Comparison of ENCODE assay signal across 15 mouse cellular contexts in the genomic region with DNA sequence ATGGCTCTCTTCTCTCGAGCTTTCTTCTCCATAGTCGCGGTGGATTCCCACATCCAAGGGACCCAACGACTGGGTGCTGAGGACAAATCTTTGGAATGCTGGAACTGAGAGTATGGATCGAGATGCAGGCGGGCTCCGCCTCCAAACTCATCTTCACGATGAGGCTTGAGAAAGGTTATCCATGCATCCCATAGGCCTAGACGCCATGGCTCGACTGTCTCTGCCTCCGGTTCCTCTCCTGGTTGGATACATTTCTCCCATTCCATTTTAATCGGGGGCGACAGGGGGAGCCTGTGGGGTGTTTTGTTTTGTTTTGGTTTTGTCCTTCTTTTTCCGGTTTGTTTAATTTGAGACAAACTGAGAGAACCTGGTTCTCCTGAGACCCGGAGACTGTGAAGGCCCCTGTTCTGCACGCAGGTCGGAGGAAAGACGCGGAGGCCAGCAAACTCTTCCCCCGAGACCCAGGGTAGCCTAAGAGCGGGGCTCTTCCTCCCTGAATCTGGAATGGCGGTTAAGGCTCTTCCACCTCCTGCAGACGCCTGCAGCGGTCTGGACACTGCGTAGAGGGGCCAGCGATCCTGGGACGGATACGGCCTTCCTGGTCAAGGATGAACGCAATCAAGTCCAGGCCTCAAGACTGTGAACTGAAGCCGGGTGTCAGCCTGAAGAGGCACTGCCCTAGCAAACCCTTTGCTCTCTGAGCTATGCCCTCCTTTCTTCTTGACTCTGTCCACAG. TPM values are rescaled to one million over a fixed set of nuclear protein-coding genes. Genes with fewer than 3 reads are reported as not detected.
DNase-seq lines count a peak whose midpoint lies in the region; ATAC-seq and TF ChIP-seq lines count a peak whose summit lies in the region.
"Had no signal": no experiment of that assay in that cellular context is flagged by ENCODE, and none has a peak within 500 bp of the region (broad histone marks: within the 10 kb centered on the region; RNA-seq: fewer than 3 reads in every experiment).

No protein-coding gene starts in this region.

- H3K36me3 ChIP-seq in heart, embryonic 11.5 days (ENCODE audit: control insufficient read depth, insufficient read depth, low read length), result no peaks in the 10 kb centered on the region
- H3K36me3 ChIP-seq in liver, postnatal 0 days (replicated peaks; ENCODE audit: insufficient read depth, low read length), result no peaks in the 10 kb centered on the region
- no peaks in the 10 kb centered on the region for H3K36me3 ChIP-seq in liver, embryonic 11.5 days (ENCODE audit: control insufficient read depth, insufficient read depth, low read length)
- H3K36me3 ChIP-seq in limb, embryonic 11.5 days (ENCODE audit: control insufficient read depth, insufficient read depth, low read length), result no peaks in the 10 kb centered on the region
- H3K36me3 ChIP-seq: embryonic facial prominence, embryonic 12.5 days; liver, embryonic 15.5 days had no signal

- no peak overlapping the region for H3K27ac ChIP-seq in heart, embryonic 11.5 days (ENCODE audit: low read depth, low read length)
- no peak overlapping the region for H3K27ac ChIP-seq in liver, postnatal 0 days (ENCODE audit: low read depth)
- no peak overlapping the region for H3K27ac ChIP-seq in liver, embryonic 11.5 days (ENCODE audit: low read depth, low read length)
- no peak overlapping the region for H3K27ac ChIP-seq in limb, embryonic 11.5 days (replicated peaks; ENCODE audit: low read depth, low read length)
- H3K27ac ChIP-seq: embryonic facial prominence, embryonic 12.5 days; liver, embryonic 15.5 days had no signal

- intact Hi-C loops in heart, postnatal 25 days (cut with DNase I), result no loop called here

- H3K27me3 ChIP-seq in heart, embryonic 11.5 days (ENCODE audit: control insufficient read depth, insufficient read depth, low read length), result peaks cover 97% of the 10 kb centered on the region
- peaks cover 96% of the 10 kb centered on the region for H3K27me3 ChIP-seq in liver, postnatal 0 days (ENCODE audit: insufficient read depth, low read length)
- peaks cover 96% of the 10 kb centered on the region for H3K27me3 ChIP-seq in liver, embryonic 11.5 days (replicated peaks; ENCODE audit: control insufficient read depth, insufficient read depth, low read length)
- H3K27me3 ChIP-seq in limb, embryonic 11.5 days (ENCODE audit: control insufficient read depth, insufficient read depth, low read length), result peaks cover 83% of the 10 kb centered on the region

- no peaks in the 10 kb centered on the region for H3K9me3 ChIP-seq in heart, embryonic 11.5 days (replicated peaks; ENCODE audit: control insufficient read depth, low read length)
- no peaks in the 10 kb centered on the region for H3K9me3 ChIP-seq in liver, postnatal 0 days (ENCODE audit: low read length)
- H3K9me3 ChIP-seq in liver, embryonic 11.5 days (ENCODE audit: control insufficient read depth, low read length), result no peaks in the 10 kb centered on the region
- no peaks in the 10 kb centered on the region for H3K9me3 ChIP-seq in limb, embryonic 11.5 days (ENCODE audit: control insufficient read depth, low read length)
- H3K9me3 ChIP-seq: embryonic facial prominence, embryonic 12.5 days; liver, embryonic 15.5 days had no signal

- WGBS in heart, embryonic 11.5 days (ENCODE audit: insufficient replicate concordance), result 3% methylated on average over 30 of the region's 30 CpGs
- WGBS in liver, postnatal 0 days (ENCODE audit: insufficient replicate concordance), result 2% methylated on average over 30 of the region's 30 CpGs
- WGBS in liver, embryonic 11.5 days, result 4% methylated on average over 30 of the region's 30 CpGs
- WGBS in limb, embryonic 11.5 days, result 1% methylated on average over 30 of the region's 30 CpGs

- TF ChIP-seq EP300 in liver, postnatal 0 days (IDR thresholded peaks at IDR 0.05; ENCODE audit: low read depth), result no peak

- peaks cover 12% of the 10 kb centered on the region for H3K4me1 ChIP-seq in heart, embryonic 11.5 days (ENCODE audit: control insufficient read depth, insufficient read depth, low read length)
- peaks cover 14% of the 10 kb centered on the region for H3K4me1 ChIP-seq in liver, postnatal 0 days (ENCODE audit: insufficient read depth)
- peaks cover 9% of the 10 kb centered on the region; the same call in 1 of the 2 replicates for H3K4me1 ChIP-seq in liver, embryonic 11.5 days (replicated peaks; ENCODE audit: control insufficient read depth, insufficient read depth, low read length)
- H3K4me1 ChIP-seq in limb, embryonic 11.5 days (ENCODE audit: control insufficient read depth, insufficient read depth, low read length), result peaks cover 5% of the 10 kb centered on the region; the same call in 1 of the 2 replicates

- no peak for TF ChIP-seq CTCF in liver, postnatal 0 days (IDR thresholded peaks at IDR 0.05; ENCODE audit: low read depth)

- peak overlapping the region; percentile 16; the same call in 1 of the 2 replicates for H3K4me3 ChIP-seq in heart, embryonic 11.5 days (ENCODE audit: low read depth, low read length)
- no peak overlapping the region for H3K4me3 ChIP-seq in liver, postnatal 0 days (ENCODE audit: low read depth, low read length)
- H3K4me3 ChIP-seq in liver, embryonic 11.5 days (ENCODE audit: low read depth, low read length), result no peak overlapping the region
- 0 out of 2 replicates have a peak overlapping the region, but pooled peaks have one; percentile 9 for H3K4me3 ChIP-seq in limb, embryonic 11.5 days (ENCODE audit: low read depth, low read length)
- H3K4me3 ChIP-seq: embryonic facial prominence, embryonic 12.5 days; liver, embryonic 15.5 days had no signal

- H3K4me2 ChIP-seq in heart, embryonic 11.5 days, result peak overlapping the region; percentile 22; the same call in 1 of the 2 replicates
- H3K4me2 ChIP-seq in liver, postnatal 0 days (ENCODE audit: low read depth, low read length), result peak overlapping the region; percentile 1; the same call in 1 of the 2 replicates
- H3K4me2 ChIP-seq in liver, embryonic 11.5 days, result no peak overlapping the region
- H3K4me2 ChIP-seq in limb, embryonic 11.5 days (ENCODE audit: low read depth, severe bottlenecking), result no peak overlapping the region
- H3K4me2 ChIP-seq: embryonic facial prominence, embryonic 12.5 days; liver, embryonic 15.5 days had no signal

- DNase-seq in heart, postnatal 25 days (ENCODE audit: low spot score), result no peak
- DNase-seq in liver, postnatal 0 days, result no peak
- no peak for DNase-seq in liver, embryonic 11.5 days (ENCODE audit: low spot score)
- peak; percentile 40 for DNase-seq in Muller cell, postnatal 12 days (ENCODE audit: inconsistent ontology term)
- DNase-seq in limb, embryonic 11.5 days (ENCODE audit: low spot score), result peak; percentile 68
- DNase-seq in spleen, postnatal 10 days (ENCODE audit: low spot score in 2 of 2), result no peak
- DNase-seq: adrenal gland, postnatal 36 days; cerebellum, adult 11 months; kidney, postnatal 25 days; right cerebral cortex, adult 18-20 months had no signal

- H3K9ac ChIP-seq in heart, embryonic 11.5 days (ENCODE audit: low read depth, low read length), result no peak overlapping the region
- H3K9ac ChIP-seq in liver, postnatal 0 days (replicated peaks), result no peak overlapping the region
- no peak overlapping the region for H3K9ac ChIP-seq in liver, embryonic 11.5 days (ENCODE audit: low read depth, low read length)
- no peak overlapping the region for H3K9ac ChIP-seq in limb, embryonic 11.5 days (ENCODE audit: low read length)
- H3K9ac ChIP-seq: embryonic facial prominence, embryonic 12.5 days; liver, embryonic 15.5 days had no signal

- no peak for ATAC-seq in heart, embryonic 11.5 days (replicated peaks; ENCODE audit: insufficient number of reproducible peaks, low FRiP score, low TSS enrichment)
- ATAC-seq in liver, postnatal 0 days, result no peak
- ATAC-seq in liver, embryonic 11.5 days (replicated peaks; ENCODE audit: low FRiP score), result no peak
- no peak for ATAC-seq in limb, embryonic 11.5 days (ENCODE audit: insufficient number of reproducible peaks, low FRiP score, low TSS enrichment, low read depth)

RNA-seq across cellular contexts. Expression of a gene that starts 4.6 kb away (rescaled TPM):
- polyA plus RNA-seq in heart, embryonic 11.5 days (2014; fragmentation: Nextera tagmentation; extraction: Ambion mirVana), result not detected in 2 replicates
- total RNA-seq in heart, postnatal 25 days (2021), result not detected
- polyA plus RNA-seq in liver, postnatal 0 days (2015; fragmentation: Nextera tagmentation; extraction: Ambion mirVana), result not detected in 2 replicates
- polyA plus RNA-seq in liver, embryonic 11.5 days (2014; fragmentation: Nextera tagmentation; extraction: Ambion mirVana), result not detected in 2 replicates
- polyA plus RNA-seq in limb, embryonic 11.5 days (2014; fragmentation: Nextera tagmentation; extraction: Ambion mirVana), result 1.5 and 2.7 TPM in 2 replicates
- total RNA-seq: adrenal gland, postnatal 36 days; gastrocnemius, postnatal 4 days; megakaryocyte-erythroid progenitor cell, adult 5-6 weeks had no signal
- polyA plus RNA-seq: liver, embryonic 15.5 days had no signal

RNA-seq across cellular contexts. Expression of a gene that starts 27.2 kb away (rescaled TPM):
- polyA plus RNA-seq in heart, embryonic 11.5 days (2014; fragmentation: Nextera tagmentation; extraction: Ambion mirVana), result not detected in 2 replicates
- not detected for total RNA-seq in heart, postnatal 25 days (2021)
- polyA plus RNA-seq in liver, postnatal 0 days (2015; fragmentation: Nextera tagmentation; extraction: Ambion mirVana), result not detected in 2 replicates
- polyA plus RNA-seq in liver, embryonic 11.5 days (2014; fragmentation: Nextera tagmentation; extraction: Ambion mirVana), result not detected in 2 replicates
- 0.27 TPM in 1 of 2 replicates, not detected in the other for polyA plus RNA-seq in limb, embryonic 11.5 days (2014; fragmentation: Nextera tagmentation; extraction: Ambion mirVana)
- total RNA-seq: adrenal gland, postnatal 36 days; gastrocnemius, postnatal 4 days; megakaryocyte-erythroid progenitor cell, adult 5-6 weeks had no signal
- polyA plus RNA-seq: liver, embryonic 15.5 days had no signal

RNA-seq across cellular contexts. Expression of a gene that starts 38.0 kb away (rescaled TPM):
- polyA plus RNA-seq in heart, embryonic 11.5 days (2014; fragmentation: Nextera tagmentation; extraction: Ambion mirVana), result not detected in 2 replicates
- 1 to 10 TPM; 1.0 to 1.5 TPM for total RNA-seq in heart, postnatal 25 days (2021)
- polyA plus RNA-seq in liver, postnatal 0 days (2015; fragmentation: Nextera tagmentation; extraction: Ambion mirVana), result 1.3 and 1.6 TPM in 2 replicates
- polyA plus RNA-seq in liver, embryonic 11.5 days (2014; fragmentation: Nextera tagmentation; extraction: Ambion mirVana), result not detected in 2 replicates
- polyA plus RNA-seq in limb, embryonic 11.5 days (2014; fragmentation: Nextera tagmentation; extraction: Ambion mirVana), result not detected in 2 replicates
- total RNA-seq: gastrocnemius, postnatal 4 days; megakaryocyte-erythroid progenitor cell, adult 5-6 weeks had no signal
- polyA plus RNA-seq: embryonic facial prominence, embryonic 12.5 days had no signal

RNA-seq across cellular contexts. Expression of a gene that starts 46.8 kb away (rescaled TPM):
- not detected in 2 replicates for polyA plus RNA-seq in heart, embryonic 11.5 days (2014; fragmentation: Nextera tagmentation; extraction: Ambion mirVana)
- not detected for total RNA-seq in heart, postnatal 25 days (2021)
- polyA plus RNA-seq in liver, postnatal 0 days (2015; fragmentation: Nextera tagmentation; extraction: Ambion mirVana), result not detected in 2 replicates
- 0.18 TPM in 1 of 2 replicates, not detected in the other for polyA plus RNA-seq in liver, embryonic 11.5 days (2014; fragmentation: Nextera tagmentation; extraction: Ambion mirVana)
- 0.16 TPM in 1 of 2 replicates, not detected in the other for polyA plus RNA-seq in limb, embryonic 11.5 days (2014; fragmentation: Nextera tagmentation; extraction: Ambion mirVana)
- total RNA-seq: adrenal gland, postnatal 36 days; gastrocnemius, postnatal 4 days; megakaryocyte-erythroid progenitor cell, adult 5-6 weeks had no signal
- polyA plus RNA-seq: liver, embryonic 15.5 days had no signal

RNA-seq across cellular contexts. Expression of a gene that starts 59.6 kb away (rescaled TPM):
- polyA plus RNA-seq in heart, embryonic 11.5 days (2014; fragmentation: Nextera tagmentation; extraction: Ambion mirVana), result 0.19 TPM in 1 of 2 replicates, not detected in the other
- total RNA-seq in heart, postnatal 25 days (2021), result not detected
- 72.5 and 75.0 TPM in 2 replicates for polyA plus RNA-seq in liver, postnatal 0 days (2015; fragmentation: Nextera tagmentation; extraction: Ambion mirVana)
- polyA plus RNA-seq in liver, embryonic 11.5 days (2014; fragmentation: Nextera tagmentation; extraction: Ambion mirVana), result 1.0 and 1.3 TPM in 2 replicates
- not detected in 2 replicates for polyA plus RNA-seq in limb, embryonic 11.5 days (2014; fragmentation: Nextera tagmentation; extraction: Ambion mirVana)
- total RNA-seq: adrenal gland, postnatal 36 days; megakaryocyte-erythroid progenitor cell, adult 5-6 weeks had no signal
- polyA plus RNA-seq: embryonic facial prominence, embryonic 12.5 days had no signal

Comparison
In these comparisons a context has a peak if more than half of its experiments do, and no peak if none do; other contexts are left out.
1. H3K4me2 ChIP-seq: peak in heart, embryonic 11.5 days (single experiment) and liver, postnatal 0 days (single experiment); none in liver, embryonic 11.5 days (single experiment) and limb, embryonic 11.5 days (single experiment).
2. H3K4me3 ChIP-seq: peak in heart, embryonic 11.5 days (single experiment) and limb, embryonic 11.5 days (single experiment); none in liver, postnatal 0 days (single experiment) and liver, embryonic 11.5 days (single experiment).
3. DNase-seq: peak in Muller cell, postnatal 12 days (single experiment) and limb, embryonic 11.5 days (single experiment); none in heart, postnatal 25 days (single experiment), liver, postnatal 0 days (single experiment), liver, embryonic 11.5 days (single experiment) and spleen, postnatal 10 days (0 of 2).